Mouse (Mus musculus) gastrocnemius, postnatal 36 days (tissue): ENCODE measurements around the gene Muc1. TPM values are rescaled to one million over a fixed set of nuclear protein-coding genes. Genes with fewer than 3 reads are reported as not detected.
A peak's percentile ranks its signal among the peaks of the same experiment; 100 is the strongest.

Source experiments
- DNase-seq, 2 experiments: peaks; one replicate each; pipeline ENCODE4 v3.0.0; 2022
- intact Hi-C: fragments of 180-260 bp; cut with DNase I; formaldehyde crosslinking; loops from one replicate; pipeline ENCODE4 v1.15.1; 2025
- long read RNA-seq, 2 experiments: library from polyadenylated mRNA; stranded (forward); transcript quantifications; one replicate each; pipeline ENCODE4 v2.0.0; 2021
- total RNA-seq, 2 experiments: library from RNA; stranded (reverse); gene quantifications; 2 replicates each; pipeline ENCODE4 v1.2.3; 2021

The Muc1 gene
- total RNA-seq = under 1 TPM; 0.20 TPM
- long read RNA-seq, experiment 1 = 0 reads
- long read RNA-seq, experiment 2 = 0 reads

DNA sequence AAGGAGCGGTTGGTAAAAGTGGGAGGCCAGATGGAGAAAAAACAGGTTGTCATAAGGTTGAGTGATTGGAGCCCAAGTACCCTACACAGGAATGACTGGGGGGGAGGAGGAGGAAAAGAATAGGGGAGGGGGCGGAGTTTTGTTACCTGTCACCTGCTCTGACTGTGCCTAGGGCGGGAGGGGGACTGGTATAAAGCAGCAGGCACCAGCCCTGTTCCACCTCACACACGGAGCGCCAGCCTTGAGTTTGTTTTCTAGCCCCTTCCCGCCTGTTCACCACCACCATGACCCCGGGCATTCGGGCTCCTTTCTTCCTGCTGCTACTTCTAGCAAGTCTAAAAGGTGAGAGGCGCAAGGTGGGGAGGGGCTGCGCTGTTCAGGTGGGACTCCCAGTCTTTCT lies at the start of gene Muc1:
Gene Muc1 (plus strand): TSS at position 222 of the 400 bp plus-strand sequence.
- intact Hi-C loops = no loop called here
- no peak for DNase-seq

DNA sequence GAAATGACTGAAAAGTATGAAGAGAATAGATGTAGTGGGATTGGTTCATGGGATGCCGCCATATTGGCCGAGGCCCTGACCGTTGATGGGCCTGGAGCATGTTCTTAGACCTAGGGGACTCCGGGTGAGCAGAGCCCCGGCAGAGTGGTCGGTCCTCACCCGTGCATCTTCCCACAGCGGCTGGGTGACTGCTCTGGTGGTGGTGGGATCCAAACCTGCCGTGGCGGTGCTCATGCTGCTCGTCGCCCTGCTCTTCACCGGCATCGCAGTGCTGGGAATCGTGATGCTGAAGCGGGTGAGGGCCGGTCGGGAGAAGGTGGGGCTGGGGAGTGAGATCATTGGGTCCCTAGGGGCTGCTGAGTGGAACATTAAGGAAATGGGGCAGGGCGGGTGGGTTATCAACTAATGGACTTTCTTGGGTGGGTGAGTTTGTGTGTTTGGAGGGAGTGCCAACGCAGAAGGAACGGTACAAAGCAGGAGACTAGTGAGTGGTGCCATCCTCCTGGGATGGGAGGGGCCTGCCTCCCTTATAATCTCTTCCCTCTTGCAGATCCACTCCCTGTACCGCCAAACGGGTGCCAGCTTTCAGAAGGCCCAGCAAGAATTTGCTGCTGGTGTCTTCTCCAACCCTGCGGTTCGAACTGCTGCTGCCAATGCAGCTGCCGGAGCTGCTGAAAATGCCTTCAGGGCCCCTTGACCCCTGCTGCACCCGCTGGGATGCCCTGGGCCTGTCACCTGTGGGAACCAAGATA lies 46.9 kb upstream of the Muc1 start:
- intact Hi-C loops = no loop called here
- no peak for DNase-seq

DNA sequence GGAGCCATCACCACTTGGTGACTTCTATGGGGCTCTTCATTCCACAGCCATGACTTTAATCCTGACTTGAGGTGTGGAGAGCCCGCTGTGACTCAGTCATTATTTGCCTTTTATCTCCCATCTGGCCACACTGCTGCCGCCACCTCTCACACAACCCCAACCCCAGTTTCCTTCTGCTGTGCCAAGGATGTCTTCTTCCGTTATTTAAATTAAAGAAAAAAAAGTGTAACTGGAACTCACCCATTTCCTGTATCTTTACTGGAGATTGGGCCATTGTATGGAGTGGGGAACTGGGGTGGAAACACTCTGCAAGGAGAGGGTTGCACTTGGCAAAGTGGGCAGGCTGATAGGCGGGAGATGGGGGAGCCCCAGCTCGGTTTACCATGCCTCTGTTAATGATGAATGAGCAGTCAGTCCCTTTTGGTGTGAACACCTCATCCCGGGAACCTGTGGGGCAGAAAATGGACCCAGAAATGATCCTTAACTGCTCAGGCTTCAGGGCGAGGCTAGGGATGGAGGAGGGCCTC lies 46.3 kb upstream of the Muc1 start:
- DNase-seq = no peak
- intact Hi-C loops = no loop called here

DNA sequence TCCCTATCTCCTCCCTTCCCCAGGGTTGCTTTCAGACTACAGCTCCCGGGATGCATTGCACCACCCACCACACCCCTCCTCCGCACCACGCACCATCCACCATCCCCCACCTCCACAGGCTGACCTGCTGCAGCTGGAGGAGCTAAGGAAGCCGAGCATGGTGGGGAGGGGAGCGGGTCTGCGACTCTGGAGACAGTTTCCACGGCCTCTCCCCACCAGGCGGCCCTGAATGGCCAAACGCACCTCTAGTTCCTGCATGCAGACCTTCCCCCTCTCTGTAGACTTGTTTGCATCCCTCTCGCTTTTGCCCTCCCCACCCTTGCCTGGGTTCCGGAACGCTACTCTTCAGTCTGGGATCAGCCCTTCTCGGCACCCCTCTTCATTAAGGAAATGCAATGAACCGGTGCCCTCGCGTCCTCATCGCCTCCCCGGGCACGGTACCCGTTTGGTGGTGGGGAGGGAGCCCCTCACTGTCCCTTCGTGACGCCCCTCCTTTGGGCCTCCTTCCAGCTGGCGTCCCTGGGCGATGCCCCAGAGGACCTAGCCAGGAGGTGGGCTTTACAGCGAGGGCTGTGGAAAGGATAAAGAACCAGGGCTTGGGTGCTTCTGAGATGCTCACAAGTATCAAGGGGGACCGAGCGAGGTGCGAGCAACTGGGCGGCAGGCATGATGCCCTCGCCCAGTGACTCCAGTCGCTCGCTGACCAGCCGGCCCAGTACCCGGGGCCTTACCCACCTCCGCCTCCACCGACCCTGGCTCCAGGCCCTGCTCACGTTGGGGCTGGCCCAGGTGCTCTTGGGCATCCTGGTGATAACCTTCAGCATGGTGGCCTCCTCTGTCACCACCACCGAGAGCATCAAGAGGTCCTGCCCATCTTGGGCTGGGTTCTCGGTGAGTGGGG lies 45.5 kb upstream of the Muc1 start, which contains the start of gene Fam189b:
Gene Fam189b (plus strand): TSS at position 86 of the 901 bp plus-strand sequence.
- intact Hi-C loops = no loop called here
- peak; percentile 75 to 80 for DNase-seq

DNA sequence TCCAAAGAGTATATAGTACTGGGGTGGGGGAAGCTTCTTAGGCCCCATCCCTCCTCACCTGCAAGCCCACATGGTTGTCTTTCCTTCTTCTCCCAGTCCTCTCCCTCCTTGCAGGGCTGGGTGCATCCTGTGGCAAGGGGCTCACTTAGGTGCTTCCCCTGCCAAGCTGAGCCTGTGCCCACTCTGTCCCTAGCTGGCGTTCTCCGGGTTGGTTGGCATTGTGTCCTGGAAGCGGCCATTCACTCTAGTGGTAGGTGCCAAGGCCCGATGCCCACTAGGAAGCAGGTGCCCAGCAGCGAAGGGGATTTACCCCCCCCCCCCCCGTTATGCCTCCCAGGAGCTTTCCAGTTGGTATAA lies 44.9 kb upstream of the Muc1 start:
- DNase-seq = no peak
- intact Hi-C loops = no loop called here

DNA sequence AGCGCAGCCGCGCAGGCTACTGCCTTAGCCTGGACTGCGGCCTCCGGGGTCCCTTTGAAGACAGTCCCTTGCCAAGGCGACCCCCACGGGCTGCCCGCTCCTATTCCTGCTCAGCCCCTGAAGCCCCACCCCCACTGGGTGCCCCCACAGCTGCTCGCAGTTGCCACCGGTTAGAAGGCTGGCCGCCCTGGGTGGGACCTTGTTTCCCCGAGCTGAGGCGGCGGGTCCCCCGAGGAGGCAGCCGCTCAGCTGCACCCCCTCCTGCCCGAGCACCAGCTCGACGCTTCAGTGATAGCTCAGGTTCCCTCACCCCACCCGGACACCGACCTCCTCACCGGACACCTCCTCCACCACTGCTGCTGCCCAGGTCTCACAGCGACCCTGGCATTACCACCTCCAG lies 41.7 kb upstream of the Muc1 start:
- no peak for DNase-seq
- intact Hi-C loops = no loop called here

DNA sequence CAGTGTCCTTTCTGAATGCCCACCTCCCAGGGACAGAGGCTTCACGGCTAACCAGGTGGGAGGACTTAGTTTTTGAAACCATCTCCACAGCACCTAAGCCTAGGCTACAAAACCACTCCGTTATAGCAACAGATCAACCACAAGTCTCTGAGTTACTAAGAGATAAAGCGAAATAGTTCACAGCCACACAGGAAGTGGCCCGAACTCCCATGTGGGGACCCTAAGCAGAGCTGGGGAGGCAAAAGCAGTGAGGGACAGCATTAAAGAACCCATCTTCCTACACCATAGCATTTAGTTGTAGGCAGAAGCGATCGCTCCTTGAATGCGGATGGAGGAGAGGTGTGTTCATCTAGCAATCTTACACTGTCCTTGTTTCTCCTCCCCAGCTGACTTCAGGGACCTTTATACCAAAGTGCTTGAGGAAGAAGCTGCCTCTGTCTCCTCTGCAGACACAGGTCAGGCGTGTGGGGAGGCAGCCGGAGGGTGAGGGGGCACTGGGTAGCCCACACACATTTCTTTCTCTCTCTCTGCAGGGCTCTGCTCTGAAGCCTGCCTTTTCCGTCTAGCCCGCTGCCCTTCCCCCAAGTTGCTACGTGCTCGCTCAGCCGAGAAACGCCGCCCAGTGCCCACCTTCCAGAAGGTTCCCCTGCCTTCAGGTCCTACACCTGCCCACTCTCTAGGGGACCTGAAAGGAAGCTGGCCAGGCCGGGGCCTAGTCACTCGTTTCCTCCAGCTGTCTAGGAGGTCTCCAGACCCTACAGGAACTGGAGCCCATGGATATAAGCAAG lies 41.0 kb upstream of the Muc1 start:
- intact Hi-C loops = no loop called here
- no peak for DNase-seq

DNA sequence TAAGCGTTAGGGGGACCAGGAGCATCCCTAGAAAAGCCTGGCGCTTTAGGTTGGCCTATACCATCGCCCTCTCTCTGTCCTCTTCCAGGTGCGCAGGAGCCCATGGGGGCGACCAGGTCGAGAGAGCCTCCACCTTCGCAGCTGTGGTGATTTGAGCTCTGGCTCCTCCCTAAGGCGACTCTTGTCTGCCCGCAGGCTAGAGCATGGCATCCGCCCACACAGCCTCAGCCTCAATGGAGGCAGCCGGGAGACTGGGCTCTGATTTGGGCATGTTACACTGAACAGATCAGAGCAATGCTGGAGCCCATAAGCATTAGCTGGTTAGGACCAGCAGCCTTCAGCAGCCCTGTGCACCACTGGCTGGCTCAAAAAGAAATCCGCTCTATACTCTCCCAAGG lies 40.4 kb upstream of the Muc1 start:
- intact Hi-C loops = no loop called here
- DNase-seq = no peak

DNA sequence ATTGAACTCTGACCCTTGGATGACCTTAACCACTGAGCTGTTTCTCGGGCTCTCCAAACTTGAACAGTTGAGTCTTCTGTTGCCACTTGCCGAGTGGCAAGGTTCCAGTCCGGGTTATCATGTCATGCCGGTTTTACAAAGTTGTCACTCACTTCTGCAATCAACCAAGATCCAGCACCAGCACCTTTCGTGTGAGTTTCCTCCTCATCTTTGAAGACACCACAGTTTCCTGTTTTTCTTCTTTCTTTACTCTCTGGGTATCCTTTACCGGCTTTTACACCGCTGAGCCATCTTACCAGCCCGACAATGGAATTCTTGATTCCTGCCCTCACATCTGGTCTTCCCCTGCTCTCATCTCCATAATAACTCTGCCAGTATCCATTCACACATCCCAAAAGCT lies 38.4 kb upstream of the Muc1 start:
- DNase-seq = no peak
- intact Hi-C loops = no loop called here

DNA sequence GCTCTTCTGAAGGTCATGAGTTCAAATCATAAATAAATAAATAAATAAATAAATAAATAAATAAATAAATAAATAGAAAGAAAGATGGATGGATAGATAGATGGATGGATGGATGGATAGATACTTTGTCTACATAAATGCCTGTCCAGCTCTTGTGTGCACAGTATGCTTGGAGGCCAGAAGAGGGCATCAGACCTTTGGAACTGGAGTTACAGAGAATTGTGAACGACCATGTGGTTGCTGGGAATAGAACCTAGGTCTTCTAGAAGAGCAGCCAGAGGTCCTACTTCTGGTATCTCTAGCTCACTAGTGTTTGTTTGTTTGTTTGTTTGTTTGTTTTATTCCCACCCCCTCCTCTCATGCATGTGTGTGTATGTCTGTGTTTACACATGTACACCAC lies 35.5 kb upstream of the Muc1 start:
- intact Hi-C loops = no loop called here
- DNase-seq = no peak

DNA sequence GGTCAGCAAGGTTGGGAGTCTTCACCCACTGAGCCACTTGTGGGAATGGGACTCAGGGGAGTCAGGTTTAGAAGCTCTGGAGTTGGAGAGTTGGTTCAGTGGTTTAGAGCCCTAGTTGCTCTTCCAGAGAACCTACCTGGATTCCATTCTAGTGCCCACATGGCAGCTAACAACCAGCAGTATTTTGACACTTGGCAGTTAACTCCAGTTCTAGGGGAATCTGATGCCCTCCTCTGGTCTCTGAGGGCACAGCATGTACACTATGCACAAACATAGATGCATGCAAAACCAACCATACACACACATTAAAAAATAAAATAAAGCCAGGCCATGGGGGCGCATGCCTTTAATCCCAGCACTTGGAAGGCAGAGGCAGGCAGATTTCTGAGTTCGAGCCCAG lies 35.0 kb upstream of the Muc1 start:
- intact Hi-C loops = no loop called here
- DNase-seq = no peak

DNA sequence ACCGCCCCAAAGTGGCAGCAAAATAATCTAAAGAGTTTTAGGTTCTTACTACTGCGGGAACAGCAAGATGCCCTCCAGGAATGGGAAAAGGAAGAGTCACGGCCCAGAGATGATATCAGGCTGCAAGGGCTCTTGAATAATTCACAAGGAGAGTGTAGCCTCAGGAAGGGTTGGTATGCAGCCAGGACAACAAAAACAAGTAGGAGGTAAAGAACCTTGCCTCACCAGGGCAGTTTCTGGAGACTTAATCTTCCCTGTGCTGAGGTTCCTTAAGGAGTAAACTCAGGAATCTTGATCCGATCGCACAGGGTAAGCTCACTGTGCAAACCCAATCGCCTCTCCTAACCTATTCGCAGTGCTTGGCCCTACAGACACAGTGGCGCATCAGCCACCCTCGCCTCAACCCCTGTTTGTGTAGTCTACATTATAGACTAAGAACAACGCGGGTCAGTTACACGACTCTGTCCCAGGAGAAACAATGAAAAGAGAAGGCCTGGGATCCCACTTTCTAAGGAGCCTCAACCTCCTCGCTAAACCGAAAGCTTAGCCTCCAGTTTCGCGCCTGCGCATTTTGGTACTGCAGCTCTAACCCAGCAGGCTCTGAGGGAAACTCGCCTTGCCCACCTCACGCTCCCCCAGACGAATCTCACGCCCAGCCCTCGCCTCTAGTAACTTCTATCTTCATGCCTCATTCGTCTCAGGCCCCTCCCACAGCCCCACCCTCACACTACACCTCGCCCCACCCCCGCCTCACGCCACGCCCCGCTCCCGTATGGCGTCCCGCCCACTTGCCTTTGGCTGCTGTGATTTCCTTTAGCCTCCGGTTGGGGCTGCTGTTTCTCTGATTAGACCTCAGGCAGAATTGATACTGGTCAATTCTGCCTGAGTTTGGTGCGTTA lies 32.6 kb upstream of the Muc1 start:
- peak; percentile 76 to 87 for DNase-seq

DNA sequence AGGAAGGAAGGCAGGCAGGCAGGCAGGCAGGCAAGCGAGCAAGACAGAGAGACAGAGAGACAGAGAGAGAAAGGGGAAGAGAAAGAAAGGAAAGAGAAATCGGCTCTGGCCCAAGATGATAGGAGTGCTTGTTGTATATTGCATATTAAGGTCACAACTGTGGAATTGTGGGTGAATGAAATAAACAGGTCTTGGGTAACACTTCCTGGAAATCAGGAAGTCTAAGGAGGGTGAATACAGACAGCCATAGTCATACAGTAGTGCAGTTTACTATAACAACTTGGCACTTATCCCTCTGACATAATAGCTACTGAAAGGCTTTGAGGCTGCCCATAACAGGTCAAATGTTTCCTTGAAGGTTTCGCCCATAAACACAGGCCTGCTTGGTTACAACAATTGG lies 29.0 kb upstream of the Muc1 start:
- intact Hi-C loops = loop anchor here (2.0 kb wide), 1 partner anchor 15 kb away; the partner anchor contains the start of gene Thbs3
- DNase-seq = no peak

More for the DNA sequence above, 32.6 kb upstream of the Muc1 start:
- intact Hi-C loops = no loop called here

DNA sequence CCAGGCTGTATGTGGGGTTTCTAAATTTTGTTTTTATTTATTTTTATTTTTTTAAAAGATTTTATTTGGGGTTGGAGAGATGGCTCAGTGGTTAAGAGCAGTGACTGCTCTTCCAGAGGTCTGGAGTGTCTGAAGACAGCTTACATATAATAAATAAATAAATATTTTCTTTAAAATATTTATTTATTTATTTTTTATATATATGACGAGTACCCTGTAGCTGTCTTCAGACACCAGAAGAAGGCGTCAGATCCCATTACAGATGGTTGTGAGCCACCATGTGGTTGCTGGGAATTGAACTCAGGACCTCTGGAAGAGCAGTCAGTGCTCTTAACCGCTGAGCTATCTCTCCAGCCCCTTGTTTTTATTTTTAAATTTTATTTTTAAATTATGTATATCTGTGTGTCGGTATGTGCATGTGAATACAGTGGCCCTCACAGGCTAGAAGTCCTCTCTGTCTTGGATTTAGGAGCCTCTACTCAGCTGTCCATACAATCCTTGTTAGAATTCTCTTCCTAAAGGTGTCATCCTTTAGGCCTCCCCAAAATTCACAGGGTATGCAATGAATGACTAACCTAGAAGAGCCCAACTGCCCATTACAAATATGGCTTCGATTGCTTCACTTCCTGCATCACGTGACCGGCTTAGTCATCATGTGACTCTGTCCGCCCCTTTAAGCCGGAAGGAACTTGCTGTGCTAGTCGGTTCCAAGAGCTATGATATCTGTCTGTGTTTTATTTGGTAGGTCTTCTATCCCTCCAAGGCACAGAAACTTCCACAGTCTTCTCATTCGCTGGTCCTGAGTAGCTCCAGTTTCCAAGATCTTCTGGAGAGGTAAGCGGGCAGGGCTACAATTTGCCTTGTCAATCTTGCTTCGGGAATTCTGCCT lies 26.4 kb upstream of the Muc1 start, which contains the start of gene Gba:
Gene Gba (plus strand): TSS at position 676 of the 889 bp plus-strand sequence.
- DNase-seq = peak; percentile 65 to 68
- intact Hi-C loops = no loop called here

DNA sequence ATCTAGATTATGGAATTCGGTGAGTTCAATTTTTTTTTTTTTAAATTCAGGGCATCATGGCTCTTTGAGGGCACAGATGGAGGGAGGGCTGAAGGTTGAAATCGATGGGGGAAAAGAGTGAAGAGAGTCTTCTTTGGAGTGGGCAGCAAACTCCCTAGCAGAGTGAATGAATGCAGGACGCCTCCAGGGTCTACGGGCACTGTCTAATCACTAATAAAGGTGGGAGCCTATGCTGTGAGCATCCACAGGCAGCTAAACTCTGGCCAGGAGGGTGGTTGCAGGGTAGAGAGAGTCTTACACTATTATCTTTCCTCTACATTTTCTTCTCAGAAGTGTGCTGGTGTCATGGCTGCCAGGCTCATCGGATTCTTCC lies 25.7 kb upstream of the Muc1 start:
- no peak for DNase-seq
- intact Hi-C loops = no loop called here

DNA sequence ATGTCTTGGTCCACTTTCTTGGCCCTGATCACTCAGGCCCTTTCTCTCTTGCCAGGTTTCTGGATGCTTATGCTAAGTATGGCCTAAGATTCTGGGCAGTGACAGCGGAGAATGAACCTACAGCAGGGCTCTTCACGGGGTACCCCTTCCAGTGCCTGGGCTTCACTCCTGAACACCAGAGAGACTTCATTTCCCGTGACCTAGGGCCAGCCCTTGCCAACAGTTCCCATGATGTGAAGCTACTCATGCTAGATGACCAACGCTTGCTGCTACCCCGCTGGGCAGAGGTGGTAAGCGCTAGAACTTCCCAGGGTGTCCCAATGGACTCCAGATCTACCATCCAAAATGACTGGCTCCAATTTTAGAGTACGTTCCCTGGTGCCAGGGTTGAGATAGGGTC lies 22.8 kb upstream of the Muc1 start:
- intact Hi-C loops = no loop called here
- DNase-seq = no peak

DNA sequence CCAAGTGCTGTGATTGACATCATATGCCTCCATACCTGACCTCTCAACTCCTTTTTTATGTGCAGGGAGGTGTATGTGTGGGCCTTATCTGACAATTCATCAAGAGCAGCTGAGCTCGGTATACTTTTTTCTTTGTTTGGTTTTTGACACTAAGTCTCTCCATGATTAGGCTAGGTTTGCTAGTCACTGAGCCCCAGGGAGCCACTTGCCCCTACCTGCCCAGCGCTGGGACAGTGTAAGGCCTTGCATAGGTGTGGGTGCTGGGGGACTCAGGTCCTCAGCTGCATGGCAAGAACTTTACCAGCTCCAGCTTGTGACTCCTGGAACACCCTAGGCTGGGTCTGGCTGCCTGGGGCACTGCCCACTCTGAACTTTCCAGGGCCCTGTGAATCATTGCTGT lies 22.2 kb upstream of the Muc1 start:
- DNase-seq = no peak
- intact Hi-C loops = no loop called here

DNA sequence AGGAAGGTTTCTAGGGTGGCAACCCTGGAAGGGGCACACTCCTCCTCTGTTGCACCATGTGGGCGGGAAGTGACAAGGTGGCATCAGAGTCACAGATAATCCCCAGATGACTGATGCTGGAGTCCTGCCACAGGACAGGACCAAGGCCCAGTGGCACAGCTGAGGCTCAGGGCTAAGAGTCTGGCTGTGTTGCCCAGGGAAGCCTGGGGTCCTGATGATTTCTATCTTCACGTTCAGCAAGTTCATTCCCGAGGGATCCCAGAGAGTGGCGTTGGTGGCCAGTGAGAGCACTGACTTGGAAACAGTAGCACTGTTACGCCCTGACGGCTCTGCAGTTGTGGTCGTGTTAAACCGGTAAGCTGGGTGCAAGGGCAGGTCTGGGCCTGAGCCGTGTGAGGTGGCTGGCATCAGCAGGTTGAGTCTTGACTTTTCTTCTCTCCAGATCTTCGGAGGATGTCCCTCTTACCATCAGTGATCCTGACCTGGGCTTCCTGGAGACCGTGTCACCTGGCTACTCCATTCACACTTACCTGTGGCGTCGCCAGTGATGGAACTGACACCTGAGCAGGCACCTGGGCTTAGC lies 20.7 kb upstream of the Muc1 start:
- no peak for DNase-seq
- intact Hi-C loops = no loop called here
